8 mouse cellular contexts compared by ENCODE assay signal in genomic region chrY:1009882-1010751, GRCm38 (mm10). TPM values are rescaled to one million over a fixed set of nuclear protein-coding genes. Genes with fewer than 3 reads are reported as not detected.
DNase-seq lines count a peak whose midpoint lies in the region; ATAC-seq lines count a peak whose summit lies in the region.

Gene Eif2s3y, plus strand, starts transcription at chrY:1010543.

- no peak within 1 kb of the TSS for H3K9ac ChIP-seq in embryonic facial prominence, embryonic 15.5 days
- H3K9ac ChIP-seq in heart, embryonic 14.5 days (ENCODE audit: low read length) = peak within 1 kb of the TSS; percentile 46; the same call in 1 of the 2 replicates

- WGBS in embryonic facial prominence, embryonic 15.5 days = 32% methylated on average over 31 of the region's 31 CpGs
- 17% methylated on average over 10 of the region's 31 CpGs for WGBS in heart, embryonic 14.5 days
- WGBS in large intestine, adult 2 months = 41% methylated on average over 31 of the region's 31 CpGs

- peak within 1 kb of the TSS; percentile 42 for H3K4me3 ChIP-seq in embryonic facial prominence, embryonic 15.5 days (replicated peaks)
- peak within 1 kb of the TSS; percentile 41 to 59 for H3K4me3 ChIP-seq in heart, embryonic 14.5 days (ENCODE audit: control insufficient read depth in 1 of 2, insufficient read depth in 1 of 2, low read depth in 1 of 2, low read length in 2 of 2)
- H3K4me3 ChIP-seq in megakaryocyte, embryonic 14.5 days (replicated peaks) = peak within 1 kb of the TSS; percentile 90

- H3K4me2 ChIP-seq in embryonic facial prominence, embryonic 15.5 days (replicated peaks) = peak within 1 kb of the TSS; percentile 22; the same call in 1 of the 2 replicates
- H3K4me2 ChIP-seq in heart, embryonic 14.5 days (ENCODE audit: low read length) = peak within 1 kb of the TSS; percentile 44

- no peaks in the 10 kb centered on the region for H3K9me3 ChIP-seq in embryonic facial prominence, embryonic 15.5 days (replicated peaks)
- no peaks in the 10 kb centered on the region for H3K9me3 ChIP-seq in heart, embryonic 14.5 days (ENCODE audit: control insufficient read depth, low read length)
- no peaks in the 10 kb centered on the region for H3K9me3 ChIP-seq in megakaryocyte, embryonic 14.5 days

- no peaks in the 10 kb centered on the region for H3K27me3 ChIP-seq in embryonic facial prominence, embryonic 15.5 days
- H3K27me3 ChIP-seq in heart, embryonic 14.5 days (ENCODE audit: control insufficient read depth, insufficient read depth, low read length) = no peaks in the 10 kb centered on the region
- no peaks in the 10 kb centered on the region for H3K27me3 ChIP-seq in megakaryocyte, embryonic 14.5 days (replicated peaks)

- no peaks in the 10 kb centered on the region for H3K4me1 ChIP-seq in embryonic facial prominence, embryonic 15.5 days
- no peaks in the 10 kb centered on the region for H3K4me1 ChIP-seq in heart, embryonic 14.5 days (ENCODE audit: control insufficient read depth in 2 of 2, insufficient read depth in 2 of 2, low read length in 2 of 2)
- H3K4me1 ChIP-seq in megakaryocyte, embryonic 14.5 days = no peaks in the 10 kb centered on the region

- peak; percentile 76; the same call in 1 of the 2 replicates for ATAC-seq in embryonic facial prominence, embryonic 15.5 days (ENCODE audit: insufficient number of reproducible peaks, low FRiP score, low TSS enrichment, low read depth)
- peak; percentile 78 for ATAC-seq in heart, embryonic 14.5 days (ENCODE audit: insufficient number of reproducible peaks, insufficient read depth, low FRiP score, low read depth)

- H3K36me3 ChIP-seq in embryonic facial prominence, embryonic 15.5 days = no peaks in the 10 kb centered on the region
- H3K36me3 ChIP-seq in heart, embryonic 14.5 days (ENCODE audit: control insufficient read depth, insufficient read depth, low read length) = no peaks in the 10 kb centered on the region
- no peaks in the 10 kb centered on the region for H3K36me3 ChIP-seq in megakaryocyte, embryonic 14.5 days (replicated peaks; ENCODE audit: low read length)

- peak; percentile 75 for DNase-seq in ES-CJ7 (ENCODE audit: low read depth, low spot score)
- DNase-seq in ZHBTc4 (ENCODE audit: low read depth, low spot score) = peak; percentile 37
- DNase-seq in large intestine, adult 2 months (ENCODE audit: low read depth, low spot score) = peak; percentile 36
- peak; percentile 69 for DNase-seq in right cerebral cortex, postnatal 25 days
- no peak for DNase-seq in ovary, adult 18-20 months (ENCODE audit: low spot score)

- H3K27ac ChIP-seq in embryonic facial prominence, embryonic 15.5 days (replicated peaks) = no peak within 1 kb of the TSS
- H3K27ac ChIP-seq in heart, embryonic 14.5 days (replicated peaks in 1 of 2; ENCODE audit: control insufficient read depth in 1 of 2, insufficient read depth in 1 of 2, low read depth in 2 of 2, low read length in 2 of 2) = no peak within 1 kb of the TSS

RNA-seq across cellular contexts. Expression of gene Eif2s3y, which starts in this region (rescaled TPM):
- 30.5 and 36.0 TPM in 2 replicates for polyA plus RNA-seq in embryonic facial prominence, embryonic 15.5 days (2015; fragmentation: Nextera tagmentation; extraction: Ambion mirVana)
- polyA plus RNA-seq in heart, embryonic 14.5 days (2014; fragmentation: Nextera tagmentation; extraction: Ambion mirVana) = 74.2 TPM in 1 of 2 replicates, not detected in the other
- 11.6 TPM in 1 of 2 replicates, not detected in the other for polyA plus RNA-seq in large intestine, adult 2 months (2012; rRNA removed)
- 0.51 TPM in 1 of 2 replicates, not detected in the other for polyA plus RNA-seq in megakaryocyte, embryonic 14.5 days (2012; ENCODE audit: insufficient read depth, low replicate concordance)
